Mouse (Mus musculus): ENCODE data around the gene Dusp11. TPM values are rescaled to one million over a fixed set of nuclear protein-coding genes. Genes with fewer than 3 reads are reported as not detected.
"Not testable (repeated sequence)": the region's sequence is repeated elsewhere in the genome, so short reads cannot be mapped to it uniquely, and the experiment has no call there.

Dusp11 gene
- total RNA-seq, 2 experiments from 2014 or later: 116 to 129 TPM

DNA sequence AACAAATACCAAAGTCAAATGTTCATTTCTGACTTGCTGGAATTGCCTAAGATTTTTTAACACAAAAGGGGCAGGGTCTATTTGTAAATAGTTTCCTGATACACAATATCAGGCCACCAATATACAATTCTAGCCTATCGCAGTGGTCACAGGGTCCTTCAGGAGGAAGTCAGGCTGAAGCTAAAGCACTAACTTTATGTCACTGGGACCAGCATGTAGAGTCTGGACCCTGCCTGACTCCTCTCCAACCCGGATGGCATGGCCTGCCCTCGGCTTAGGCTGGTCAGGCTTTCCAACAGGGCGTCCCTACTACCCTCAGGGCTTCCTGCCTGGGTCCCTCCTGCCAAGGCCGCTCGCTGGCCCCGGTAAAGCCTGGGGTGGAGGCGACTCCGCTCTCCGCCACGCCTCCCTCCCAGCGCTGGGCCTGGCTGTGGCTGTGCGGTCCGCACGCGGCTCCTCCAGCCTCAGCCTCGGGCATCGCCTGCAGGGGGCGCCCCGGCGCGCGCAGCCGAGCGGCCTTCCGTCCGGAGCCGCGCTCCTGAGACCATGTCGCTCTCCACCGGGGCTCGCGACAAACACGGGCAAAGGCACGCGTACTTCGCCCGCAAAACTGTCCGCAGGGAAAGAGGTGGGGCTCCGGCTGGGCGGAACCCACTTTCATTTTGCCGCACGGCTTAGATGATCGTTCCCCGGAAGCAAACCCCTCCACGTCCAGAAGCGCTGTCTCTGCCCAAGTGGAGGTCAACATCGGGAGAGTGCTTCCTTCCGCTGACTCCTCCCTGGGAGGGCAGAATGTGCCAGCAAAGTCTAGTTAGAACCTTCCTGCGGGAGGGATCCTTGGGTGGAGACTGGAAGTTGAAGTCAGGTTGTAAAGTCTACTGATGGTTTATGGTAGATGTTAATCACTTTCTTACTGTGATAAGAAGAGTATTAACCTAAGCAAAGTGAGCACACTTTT is 24.7 kb downstream of the Dusp11 start:
- peak; percentile 90 to 92 for DNase-seq

DNA sequence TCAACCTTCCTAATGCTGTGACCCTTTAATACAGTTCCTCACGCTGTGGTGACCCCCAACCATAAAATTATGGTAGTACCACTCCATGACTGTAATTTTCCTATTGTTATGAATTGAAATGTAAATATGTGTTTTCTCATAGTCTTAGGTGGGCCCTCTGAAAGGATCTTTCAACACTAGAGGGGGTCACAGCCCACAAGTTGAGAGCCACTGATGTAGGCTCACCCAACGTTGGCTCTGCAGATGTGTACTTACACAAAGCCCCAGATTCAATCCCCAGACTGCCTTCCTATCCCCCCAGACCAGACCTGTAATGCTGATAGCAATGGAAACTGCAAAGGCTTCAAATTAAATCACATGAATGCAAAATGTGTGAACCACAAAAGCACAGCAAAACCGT is 25.8 kb downstream of the Dusp11 start:
- DNase-seq: no peak

DNA sequence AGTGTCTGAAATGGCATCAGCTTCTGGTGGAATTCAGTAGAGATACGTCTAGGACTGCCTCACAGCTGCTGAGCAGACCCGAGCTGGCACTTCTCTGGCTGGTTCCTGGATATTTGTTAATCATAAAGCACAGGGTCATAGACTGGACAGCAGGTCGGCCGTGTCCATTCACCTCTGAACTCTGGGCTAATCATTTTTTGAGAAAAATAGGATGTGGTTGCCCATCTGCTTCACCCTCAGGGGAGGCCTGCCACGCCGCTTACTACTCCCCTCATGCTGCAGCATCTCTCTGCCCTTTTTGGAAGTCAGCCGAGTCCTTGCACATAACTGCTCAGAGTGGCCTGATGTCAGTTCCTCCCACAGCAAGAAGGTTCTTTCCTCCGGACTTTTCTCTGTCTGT is 27.4 kb downstream of the Dusp11 start:
- no peak for DNase-seq

DNA sequence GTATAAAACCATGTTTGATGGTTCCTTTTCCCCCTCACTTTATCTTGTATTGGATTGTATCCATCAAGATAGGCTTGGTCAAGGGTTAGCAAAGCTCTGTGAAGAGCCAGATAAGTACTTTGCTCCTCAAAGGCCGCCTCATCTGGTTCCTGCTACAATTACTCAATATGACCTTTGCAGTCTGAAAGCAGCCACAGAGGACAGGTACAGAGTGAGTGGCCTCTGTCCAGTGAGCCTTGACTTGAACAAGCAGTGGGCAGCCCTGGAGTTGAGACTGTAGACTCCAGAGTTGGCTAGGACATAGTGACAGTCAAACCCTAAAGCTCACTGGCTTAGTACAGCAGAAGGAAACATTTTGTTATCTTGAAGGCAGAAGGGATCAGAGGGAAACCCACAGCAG is 32.2 kb downstream of the Dusp11 start:
- no peak for DNase-seq

DNA sequence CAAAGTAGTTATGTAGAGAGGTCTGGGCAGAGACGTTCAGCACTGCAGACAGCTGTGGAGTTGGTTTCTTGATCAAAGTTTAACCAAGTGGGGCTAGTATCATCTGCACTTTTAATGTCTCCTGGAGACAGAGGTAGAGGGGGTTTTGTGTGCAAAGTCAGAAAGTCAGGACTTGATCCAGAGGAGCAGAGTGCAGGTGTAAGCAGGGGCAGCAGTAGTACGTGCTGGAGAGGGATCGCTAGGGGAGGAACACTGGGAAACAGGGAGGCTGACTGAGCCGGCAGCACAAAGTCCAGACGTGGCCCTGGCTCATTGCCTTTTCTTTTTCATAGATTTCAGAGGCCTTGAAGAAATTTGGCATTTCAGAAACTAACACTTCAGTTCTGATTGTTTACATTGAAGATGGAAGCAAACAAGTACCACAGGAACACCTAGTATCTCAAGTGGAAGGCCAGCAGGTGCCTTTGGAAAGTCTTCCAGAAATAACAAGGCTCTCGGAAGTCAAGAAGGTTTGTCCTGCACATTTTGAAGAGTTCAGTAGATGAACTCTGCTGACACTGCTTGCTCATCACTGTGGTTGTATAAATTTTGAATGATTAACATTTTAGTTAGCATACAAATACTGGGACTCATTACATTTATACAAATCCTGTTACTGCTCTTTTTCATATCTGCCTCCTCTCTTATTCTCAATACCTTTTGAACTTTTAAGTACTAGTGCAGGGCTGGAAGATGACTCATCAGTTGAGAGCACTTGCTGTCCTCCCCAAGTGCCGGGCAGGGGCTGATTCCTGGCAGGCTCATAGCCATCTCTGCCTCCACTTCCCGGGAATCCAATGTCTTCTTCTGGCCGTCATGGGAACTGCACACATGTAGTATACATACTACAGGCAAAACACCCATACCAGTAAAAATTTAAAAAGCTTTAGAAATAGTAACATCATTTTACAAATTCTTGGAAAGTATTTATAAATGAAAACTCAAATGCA is 33.7 kb downstream of the Dusp11 start:
- peak in 1 of 2 experiments; percentile 43 for DNase-seq

DNA sequence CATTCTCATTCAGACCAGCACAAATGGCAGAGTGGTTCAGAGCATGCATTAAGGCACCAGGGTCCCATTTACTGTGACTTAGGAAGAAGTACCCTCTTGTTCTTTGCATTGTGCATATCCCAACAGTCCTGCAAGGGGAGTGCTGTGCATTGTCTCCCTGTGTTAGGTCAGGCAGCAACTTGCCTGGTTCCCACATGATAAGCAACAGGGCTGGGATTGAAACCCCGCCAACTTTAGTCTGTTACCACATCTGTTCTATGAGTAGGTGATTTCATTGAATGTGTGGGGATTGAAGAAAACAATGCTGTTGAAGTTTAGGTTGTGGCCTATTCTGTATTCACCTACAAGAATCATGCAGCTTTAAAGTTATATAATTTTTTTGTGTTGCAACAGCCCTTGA is 34.8 kb downstream of the Dusp11 start:
- peak in 1 of 2 experiments; percentile 48 for DNase-seq

DNA sequence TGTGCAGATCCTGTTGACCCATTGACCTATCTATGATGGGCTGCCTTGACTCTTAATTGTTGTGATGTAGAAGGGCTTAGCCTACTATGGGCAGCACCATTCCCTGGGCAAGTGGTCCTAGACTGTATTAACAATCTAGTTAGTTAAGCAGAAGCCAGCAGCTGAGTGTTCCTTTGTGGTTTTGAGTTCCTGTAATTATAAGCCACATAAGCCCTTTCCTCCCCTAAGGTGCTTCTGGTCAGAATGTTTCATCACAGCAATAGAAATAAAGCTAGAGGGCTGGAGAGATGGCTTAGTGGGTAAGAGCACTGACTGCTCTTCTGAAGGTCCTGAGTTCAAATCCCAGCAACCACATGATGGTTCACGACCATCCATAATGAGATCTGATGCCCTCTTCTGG is 37.8 kb downstream of the Dusp11 start:
- DNase-seq: no peak

DNA sequence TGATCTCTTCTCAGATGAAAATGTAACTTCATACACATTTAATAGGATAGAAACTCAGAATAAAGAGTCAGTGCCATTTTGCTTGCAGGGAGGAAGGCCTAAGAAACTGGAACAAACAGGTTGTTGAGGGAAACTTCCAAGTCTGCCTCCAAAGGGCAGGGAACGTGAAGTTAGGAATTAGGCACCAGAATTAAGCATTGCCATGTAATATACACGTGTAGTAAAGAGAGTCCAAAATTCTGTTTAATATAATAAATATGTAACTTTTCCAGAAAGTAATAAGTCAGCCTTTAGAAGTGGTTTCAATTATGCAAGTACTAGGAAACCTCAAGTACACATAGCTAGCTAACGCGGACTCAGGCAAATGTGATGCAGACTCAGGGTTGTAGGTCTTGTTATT is 42.1 kb downstream of the Dusp11 start:
- DNase-seq: no peak

DNA sequence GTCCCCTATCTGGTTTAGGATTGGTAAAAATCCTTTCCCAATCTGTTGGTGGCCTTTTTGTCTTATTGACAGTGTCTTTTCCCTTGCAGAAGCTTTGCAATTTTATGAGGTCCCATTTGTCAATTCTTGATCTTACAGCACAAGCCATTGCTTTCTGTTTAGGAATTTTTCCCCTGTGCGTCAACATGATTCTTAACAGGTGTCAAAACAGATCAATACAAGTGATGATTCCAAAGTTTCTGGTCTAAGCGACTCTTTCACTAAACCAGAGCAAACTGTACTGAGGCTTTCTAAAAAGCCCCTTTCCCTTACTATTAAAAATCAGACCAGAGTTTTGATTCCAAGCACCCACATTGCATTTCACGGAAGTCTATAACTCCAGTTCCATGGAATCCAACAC is 43.1 kb downstream of the Dusp11 start:
- DNase-seq: not testable (repeated sequence)

DNA sequence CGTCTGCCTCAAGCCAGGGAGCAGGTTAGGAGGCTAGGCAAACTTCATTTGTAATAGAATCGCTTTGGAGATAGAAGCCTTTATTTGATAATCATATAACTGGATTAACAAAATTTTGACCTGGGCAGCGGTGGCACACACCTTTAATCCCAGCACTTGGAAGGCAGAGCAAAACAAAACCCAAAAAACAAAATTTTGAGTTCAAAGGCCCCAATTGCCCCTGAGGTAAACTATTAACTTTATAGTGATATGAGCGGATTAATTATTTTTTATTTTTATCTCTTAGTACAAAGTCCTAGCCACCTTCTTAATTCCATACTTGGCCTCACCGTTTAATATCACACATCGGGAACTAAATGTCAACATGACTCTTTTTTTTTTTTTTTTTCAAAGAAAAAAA is 44.9 kb downstream of the Dusp11 start:
- no peak for DNase-seq

DNA sequence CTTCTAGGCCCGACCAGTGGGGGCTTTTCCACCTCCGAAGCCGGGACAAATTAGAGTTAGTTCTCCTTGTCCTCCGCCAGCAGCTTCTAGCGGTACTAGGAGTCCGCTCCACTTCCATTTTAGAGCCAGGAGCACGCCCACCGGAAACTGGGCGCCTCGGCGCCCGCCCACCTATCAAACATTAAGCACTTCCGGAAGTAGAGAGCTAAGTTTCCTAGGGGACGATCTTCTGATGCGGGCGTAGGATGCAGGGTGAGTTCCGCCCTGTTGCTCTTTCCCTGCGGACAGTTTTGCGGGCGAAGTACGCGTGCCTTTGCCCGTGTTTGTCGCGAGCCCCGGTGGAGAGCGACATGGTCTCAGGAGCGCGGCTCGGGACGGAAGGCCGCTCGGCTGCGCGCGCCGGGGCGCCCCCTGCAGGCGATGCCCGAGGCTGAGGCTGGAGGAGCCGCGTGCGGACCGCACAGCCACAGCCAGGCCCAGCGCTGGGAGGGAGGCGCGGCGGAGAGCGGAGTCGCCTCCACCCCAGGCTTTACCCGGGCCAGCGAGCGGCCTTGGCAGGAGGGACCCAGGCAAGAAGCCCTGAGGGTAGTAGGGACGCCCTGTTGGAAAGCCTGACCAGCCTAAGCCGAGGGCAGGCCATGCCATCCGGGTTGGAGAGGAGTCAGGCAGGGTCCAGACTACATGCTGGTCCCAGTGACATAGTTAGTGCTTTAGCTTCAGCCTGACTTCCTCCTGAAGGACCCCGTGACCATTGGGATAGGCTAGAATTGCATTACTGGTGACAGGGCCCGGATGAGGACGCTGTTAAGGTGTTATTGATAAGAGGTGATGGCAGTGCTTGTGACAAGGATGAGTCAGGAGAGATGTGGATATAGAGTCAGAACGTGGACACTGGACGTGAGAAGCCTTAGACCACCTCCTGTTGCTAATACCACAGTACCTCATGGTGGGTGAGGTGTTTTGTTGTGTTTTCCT is 45.6 kb downstream of the Dusp11 start, which contains the start of gene Nat8f1:
Gene Nat8f1, minus strand, starts transcription at position 149 of the 975 bp plus-strand sequence.
- DNase-seq: peak; percentile 90

DNA sequence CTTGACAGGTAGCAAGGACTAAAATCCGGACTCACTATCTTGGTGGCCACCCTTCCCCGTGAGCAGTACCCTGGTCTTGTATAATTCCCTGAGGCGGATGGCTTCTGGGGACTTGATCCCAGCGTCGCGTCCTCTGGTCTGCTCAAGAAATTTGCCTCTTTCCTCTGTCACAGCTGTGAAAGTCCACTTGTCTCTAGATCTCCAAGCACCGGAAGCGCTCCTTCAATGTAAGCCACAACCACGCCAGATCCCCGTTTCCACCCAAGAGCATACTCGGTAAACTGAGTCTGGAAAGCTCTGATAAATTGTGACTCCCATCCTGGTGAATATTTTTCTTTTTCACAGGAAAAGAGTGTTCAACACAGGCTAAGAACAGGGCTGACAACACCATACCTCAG is 46.3 kb downstream of the Dusp11 start:
- DNase-seq: no peak

DNA sequence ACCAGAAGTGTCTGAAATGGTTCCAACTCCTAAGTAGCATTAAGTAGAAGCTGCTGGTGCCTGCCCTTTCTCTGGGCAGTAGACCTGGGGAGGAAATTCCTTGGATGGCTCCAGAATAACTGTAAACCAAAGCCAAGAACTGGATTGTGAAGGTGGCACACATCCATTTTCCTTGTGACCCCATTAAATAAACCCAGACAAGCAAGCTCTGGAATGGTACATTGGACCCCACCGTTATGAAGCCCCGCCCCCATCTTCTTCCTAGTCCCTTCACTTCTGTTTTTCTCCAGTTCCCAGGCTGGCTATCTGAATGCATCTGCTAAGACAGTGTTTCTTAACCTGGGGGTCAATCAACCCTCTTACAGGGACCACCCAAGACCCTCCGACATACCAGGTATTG is 49.9 kb downstream of the Dusp11 start, which contains the start of gene Tprkb:
Gene Tprkb, plus strand, starts transcription at position 279 of the 400 bp plus-strand sequence.
- DNase-seq: no peak

DNA sequence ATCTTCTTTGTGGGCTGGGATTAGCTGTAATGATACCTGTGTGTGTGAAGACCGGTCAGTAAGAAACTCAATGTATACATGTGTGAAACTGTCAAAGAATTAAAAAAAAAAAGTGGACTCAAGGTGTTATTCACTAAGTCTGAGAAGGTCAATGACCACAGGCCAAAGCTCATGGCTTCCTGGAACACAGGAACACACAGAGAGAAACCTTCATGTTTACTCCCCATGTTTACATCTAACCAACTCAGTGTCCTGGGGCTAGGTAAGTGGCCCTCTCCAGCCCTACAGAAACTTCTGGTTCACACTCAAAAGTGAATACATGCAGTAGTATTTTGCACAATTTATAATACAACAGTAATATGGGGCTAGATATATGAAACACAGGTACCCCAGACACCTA is 51.8 kb downstream of the Dusp11 start:
- DNase-seq: no peak

DNA sequence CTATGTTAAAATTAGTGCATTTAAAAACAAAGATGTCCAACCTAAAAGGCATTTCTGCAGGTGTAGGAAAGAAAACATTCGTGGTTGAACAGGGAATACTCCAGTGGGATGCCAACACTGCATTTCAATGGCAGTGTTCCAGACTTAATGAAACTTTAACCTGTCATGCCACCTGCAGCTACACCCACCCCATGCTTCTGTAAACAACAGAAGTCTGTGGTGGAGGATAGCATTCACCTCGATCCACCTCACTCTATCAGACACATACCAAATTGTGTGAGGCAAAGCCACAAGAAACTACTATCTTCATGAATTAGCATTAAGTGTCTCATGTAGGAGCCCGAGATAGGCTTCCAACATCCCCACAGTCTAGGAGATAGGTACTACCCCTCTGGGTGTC is 53.1 kb downstream of the Dusp11 start:
- DNase-seq: no peak

DNA sequence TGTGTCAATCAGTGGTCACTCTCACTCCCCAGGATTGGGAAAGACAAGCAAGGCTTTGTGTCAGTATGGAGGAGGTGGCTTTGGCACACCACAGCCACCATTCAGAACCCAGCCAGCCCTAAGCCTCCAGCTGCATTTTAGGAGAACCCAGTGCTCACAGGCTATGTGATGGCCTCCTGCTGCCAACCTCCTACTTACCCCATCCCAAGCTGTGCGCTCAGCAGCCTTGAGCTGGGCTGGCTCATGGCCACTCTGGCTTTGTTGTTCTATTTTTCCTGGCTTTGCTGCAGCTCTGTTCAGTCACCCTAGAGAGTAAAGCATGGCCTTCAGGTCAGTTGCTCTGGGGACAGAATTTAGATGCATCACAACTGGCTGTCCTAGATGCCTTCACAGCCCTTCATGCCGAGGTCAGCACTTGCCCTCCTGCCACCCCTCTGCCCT is 54.5 kb downstream of the Dusp11 start:
- peak; percentile 81 to 83 for DNase-seq

DNA sequence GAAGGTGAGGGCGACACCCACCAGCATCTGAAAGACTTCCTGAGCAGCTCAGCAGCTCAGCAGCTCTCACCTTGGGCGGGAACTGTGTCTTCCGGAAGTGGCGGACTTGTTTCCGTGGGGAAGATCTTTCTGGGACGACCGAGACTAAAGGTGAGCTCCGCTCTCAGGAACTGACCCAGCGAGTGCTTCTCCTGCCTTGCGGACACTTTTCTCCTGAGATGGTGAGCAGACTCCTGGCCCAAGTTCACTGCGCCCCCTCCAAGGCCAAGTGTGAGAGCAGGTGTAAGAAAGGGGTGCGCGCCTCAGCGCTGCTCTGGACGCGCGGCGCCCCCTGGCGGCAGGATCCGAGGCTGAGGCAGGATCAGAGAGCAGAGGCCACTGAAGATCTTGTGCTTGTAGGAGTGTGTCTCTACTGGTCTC is 56.8 kb downstream of the Dusp11 start, which contains the start of gene Nat8f4:
Gene Nat8f4, minus strand, starts transcription at position 243 of the 420 bp plus-strand sequence.
- peak; percentile 87 to 90 for DNase-seq

DNA sequence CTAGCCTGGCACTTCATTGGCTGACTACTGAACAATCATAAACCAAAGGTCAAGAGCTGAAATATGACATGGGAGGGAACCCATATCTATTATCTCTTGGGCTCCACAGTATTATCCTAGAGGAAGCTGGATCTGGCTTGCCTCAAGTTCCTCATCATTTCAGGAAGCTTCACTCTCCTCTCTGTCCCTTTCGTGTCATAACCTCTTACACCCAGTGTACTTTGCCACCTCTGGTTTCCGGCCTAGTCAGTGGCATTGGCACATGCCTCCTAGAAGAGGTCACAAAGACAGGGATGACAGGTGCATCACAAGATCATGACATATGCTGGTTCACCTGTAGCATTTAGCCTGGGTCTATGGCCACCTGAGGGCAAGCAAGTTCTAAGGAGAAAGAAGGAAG is 59.2 kb downstream of the Dusp11 start:
- no peak for DNase-seq

DNA sequence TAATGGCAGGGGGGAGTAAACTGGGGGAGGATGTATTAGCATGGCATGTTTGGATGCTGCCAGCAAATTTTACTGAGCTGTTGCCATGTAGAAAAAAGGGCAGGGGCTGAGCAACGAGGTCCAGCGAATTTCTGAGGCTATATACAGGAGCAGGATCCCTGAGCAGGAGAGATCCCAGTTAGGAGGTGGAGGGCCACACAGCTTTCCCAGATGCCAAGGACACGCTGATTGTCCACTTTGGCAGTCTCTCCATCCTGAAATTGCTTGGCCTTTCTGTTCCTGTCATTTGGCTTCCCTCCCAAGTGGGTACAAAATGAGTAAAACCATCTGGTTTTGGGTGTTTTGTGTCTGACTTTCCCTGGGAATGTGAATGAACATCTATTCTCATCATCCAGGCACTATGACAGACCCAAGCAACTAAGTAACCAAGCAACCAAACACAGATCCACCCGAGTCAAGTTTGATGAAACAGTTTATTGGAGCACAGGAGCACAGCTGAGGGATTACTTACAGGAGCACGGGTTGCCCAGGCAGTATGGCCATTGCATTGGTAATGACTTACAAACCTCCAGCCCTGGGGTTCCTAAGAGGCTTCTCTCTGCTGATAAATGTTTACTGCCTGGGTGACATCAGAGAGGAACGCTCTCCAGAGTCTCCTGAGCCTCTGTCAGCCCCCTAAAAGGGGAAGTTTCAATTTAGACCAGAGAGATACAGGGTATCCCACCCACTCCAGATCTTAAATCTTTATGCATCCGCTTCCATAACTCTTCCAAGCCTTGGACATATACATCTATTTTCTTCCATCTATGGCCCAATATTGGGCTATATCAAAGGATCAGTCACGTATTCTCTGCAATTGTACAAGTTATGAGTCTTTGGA is 62.6 kb downstream of the Dusp11 start:
- DNase-seq: peak; percentile 38 to 41

DNA sequence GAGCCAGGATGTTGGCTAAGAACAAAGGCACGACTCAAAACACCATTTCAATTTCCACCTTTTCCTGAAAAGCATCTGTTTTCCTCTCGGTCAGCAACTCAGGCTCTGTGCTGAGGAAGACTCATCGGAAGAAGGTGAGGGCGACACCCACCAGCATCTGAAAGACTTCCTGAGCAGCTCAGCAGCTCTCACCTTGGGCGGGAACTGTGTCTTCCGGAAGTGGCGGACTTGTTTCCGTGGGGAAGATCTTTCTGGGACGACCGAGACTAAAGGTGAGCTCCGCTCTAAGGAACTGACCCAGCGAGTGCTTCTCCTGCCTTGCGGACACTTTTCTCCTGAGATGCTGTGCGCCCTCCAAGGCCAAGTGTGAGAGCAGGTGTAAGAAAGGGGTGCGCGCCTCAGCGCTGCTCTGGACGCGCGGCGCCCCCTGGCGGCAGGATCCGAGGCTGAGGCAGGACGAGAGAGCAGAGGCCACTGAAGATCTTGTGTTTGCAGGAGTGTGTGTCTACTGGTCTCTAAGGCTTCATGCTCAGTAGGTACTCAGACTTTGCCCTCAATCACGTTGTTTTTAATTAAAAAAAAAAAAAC is 66.3 kb downstream of the Dusp11 start:
- peak; percentile 38 to 47 for DNase-seq
